Mouse (Mus musculus) G1E (cell line): ENCODE measurements around the gene Rpl35. TPM values are rescaled to one million over a fixed set of nuclear protein-coding genes. Genes with fewer than 3 reads are reported as not detected.

Experiments
- ATAC-seq: 2 replicates; pipeline ENCODE4 v1.8.0; 2016; ENCODE audit warnings: mild to moderate bottlenecking; ENCODE audit not compliant: insufficient number of reproducible peaks, poor library complexity, low FRiP score, severe bottlenecking; ENCODE audit errors: extremely low read depth
- DNase-seq: peaks from one replicate; pipeline ENCODE4 v3.0.0; 2012; ENCODE audit warnings: low spot score
- H3K27me3 ChIP-seq: 2 replicates; pipeline ENCODE4 v1.6.1; 2012; ENCODE audit warnings: mild to moderate bottlenecking, low read length, inconsistent platforms; ENCODE audit not compliant: insufficient read depth
- H3K36me3 ChIP-seq: replicated peaks from 2 replicates; pipeline ENCODE3; 2012; ENCODE audit warnings: mild to moderate bottlenecking, inconsistent platforms
- H3K4me1 ChIP-seq: 2 replicates; pipeline ENCODE4 v1.6.1; 2012; ENCODE audit warnings: low read depth, low read length, inconsistent platforms, mixed read lengths; ENCODE audit not compliant: insufficient read depth
- H3K4me3 ChIP-seq: 2 replicates; pipeline ENCODE4 v1.5.1; 2012; ENCODE audit warnings: low read depth, mild to moderate bottlenecking, inconsistent platforms, low read length, moderate library complexity, mixed read lengths
- H3K9me3 ChIP-seq: replicated peaks from 2 replicates; pipeline ENCODE4 v1.6.1; 2012; ENCODE audit warnings: inconsistent platforms
- CTCF ChIP-seq: IDR thresholded peaks from 2 replicates; pipeline ENCODE4 v1.5.1; 2012; ENCODE audit warnings: low read depth, low read length, inconsistent platforms, mixed read lengths
- GATA1 ChIP-seq: IDR thresholded peaks from 2 replicates; pipeline ENCODE4 v1.6.1; 2012; ENCODE audit warnings: borderline replicate concordance, low read length, inconsistent platforms, mixed read lengths
- GATA2 ChIP-seq: IDR thresholded peaks from 2 replicates; pipeline ENCODE4 v1.6.1; 2012; ENCODE audit warnings: low read depth, low read length, inconsistent platforms, borderline replicate concordance
- POLR2AphosphoS5 ChIP-seq: IDR thresholded peaks from 2 replicates; pipeline ENCODE4 v1.6.1; 2012; ENCODE audit warnings: low read depth, low read length, inconsistent platforms; ENCODE audit not compliant: insufficient replicate concordance
- TAL1 ChIP-seq: conservative IDR thresholded peaks from 2 replicates; pipeline ENCODE4 v1.6.1; 2012; ENCODE audit warnings: low read depth, low read length, inconsistent platforms, mixed read lengths
- polyA plus RNA-seq: library from polyadenylated mRNA; stranded (reverse); fragments of >175 nt; gene quantifications from 2 replicates; pipeline ENCODE4 v1.2.3, GENCODE M21; 2012
- total RNA-seq, 2 experiments: library from RNA; stranded (forward) in 1 of 2; stranded (reverse) in 1 of 2; fragments of 200-1000 nt in 1 of 2; fragments of >200 nt in 1 of 2; fragmentation: Nextera tagmentation in 1 of 2; gene quantifications; 2 replicates each; pipeline ENCODE4 v1.2.3; 2014 to 2017

The Rpl35 gene
- total and polyA plus RNA-seq, 3 experiments = 315 to 1,941 (median 628) TPM

- Histone ChIP-seq H3K4me3 (no peak overlapping the region), H3K27me3 (peaks cover 25% of the 10 kb centered on the region), H3K9me3 (peaks cover 9% of the 10 kb centered on the region), H3K36me3 (no peaks in the 10 kb centered on the region), H3K4me1 (peaks cover 12% of the 10 kb centered on the region)
- ATAC-seq (no peak), DNase-seq (no peak)
- TF ChIP-seq GATA2 (no peak), TAL1 (no peak), GATA1 (no peak), CTCF (no peak), POLR2AphosphoS5 (no peak)
These were observed 17.5 kb downstream of the Rpl35 start for GRCm38 (mm10) chr2:38987803-38988510.

- Histone ChIP-seq H3K36me3 (no peaks in the 10 kb centered on the region), H3K4me3 (no peak overlapping the region), H3K4me1 (peaks cover 12% of the 10 kb centered on the region), H3K9me3 (peaks cover 9% of the 10 kb centered on the region), H3K27me3 (peaks cover 25% of the 10 kb centered on the region)
- ATAC-seq (no peak), DNase-seq (no peak)
- TF ChIP-seq CTCF = no peak
- no peak for TF ChIP-seq GATA1
- no peak for TF ChIP-seq POLR2AphosphoS5
- no peak for TF ChIP-seq GATA2
- TF ChIP-seq TAL1 = no peak
These were observed 18.1 kb downstream of the Rpl35 start for GRCm38 (mm10) chr2:38987371-38987770.

- no peak for TF ChIP-seq CTCF
- TF ChIP-seq POLR2AphosphoS5 = no peak
- TF ChIP-seq GATA2 = no peak
- no peak for TF ChIP-seq TAL1
- no peak for TF ChIP-seq GATA1
- peaks cover 8% of the 10 kb centered on the region for H3K4me1 ChIP-seq
- no peak for ATAC-seq
- peaks cover 9% of the 10 kb centered on the region for H3K9me3 ChIP-seq
- H3K27me3 ChIP-seq = peaks cover 24% of the 10 kb centered on the region
- DNase-seq = no peak
- no peaks in the 10 kb centered on the region for H3K36me3 ChIP-seq
- no peak overlapping the region for H3K4me3 ChIP-seq
These were observed 18.8 kb downstream of the Rpl35 start for GRCm38 (mm10) chr2:38986580-38986979.

- peaks cover 37% of the 10 kb centered on the region for H3K27me3 ChIP-seq
- no peak for TF ChIP-seq GATA1
- no peak for TF ChIP-seq GATA2
- no peak for TF ChIP-seq POLR2AphosphoS5
- no peak for TF ChIP-seq CTCF
- no peak for TF ChIP-seq TAL1
- no peak overlapping the region for H3K4me3 ChIP-seq
- peaks cover 4% of the 10 kb centered on the region; the same call in 1 of the 2 replicates for H3K4me1 ChIP-seq
- H3K9me3 ChIP-seq = peaks cover 9% of the 10 kb centered on the region
- no peak for ATAC-seq
- H3K36me3 ChIP-seq = no peaks in the 10 kb centered on the region
- DNase-seq = no peak
These were observed 22.0 kb downstream of the Rpl35 start for GRCm38 (mm10) chr2:38983456-38983855.

GRCm38 (mm10) chr2:38977837-38978236 lies 27.6 kb downstream of the Rpl35 start:
- no peak for TF ChIP-seq POLR2AphosphoS5
- TF ChIP-seq GATA1 = no peak
- no peak for TF ChIP-seq CTCF
- no peak for TF ChIP-seq TAL1
- TF ChIP-seq GATA2 = no peak
- peaks cover 42% of the 10 kb centered on the region for H3K27me3 ChIP-seq
- H3K4me3 ChIP-seq = no peak overlapping the region
- no peaks in the 10 kb centered on the region for H3K36me3 ChIP-seq
- DNase-seq (no peak), ATAC-seq (no peak)
- no peaks in the 10 kb centered on the region for H3K4me1 ChIP-seq
- H3K9me3 ChIP-seq = no peaks in the 10 kb centered on the region

- Histone ChIP-seq H3K27me3 (peaks cover 37% of the 10 kb centered on the region), H3K4me3 (no peak overlapping the region), H3K36me3 (no peaks in the 10 kb centered on the region), H3K4me1 (no peaks in the 10 kb centered on the region), H3K9me3 (no peaks in the 10 kb centered on the region)
- no peak for TF ChIP-seq POLR2AphosphoS5
- TF ChIP-seq GATA2 = no peak
- TF ChIP-seq CTCF = no peak
- no peak for TF ChIP-seq GATA1
- ATAC-seq (no peak), DNase-seq (no peak)
These were observed 29.3 kb downstream of the Rpl35 start for GRCm38 (mm10) chr2:38975941-38976805.
